Comparison of ENCODE assay signal across 15 mouse cellular contexts in the genomic region with DNA sequence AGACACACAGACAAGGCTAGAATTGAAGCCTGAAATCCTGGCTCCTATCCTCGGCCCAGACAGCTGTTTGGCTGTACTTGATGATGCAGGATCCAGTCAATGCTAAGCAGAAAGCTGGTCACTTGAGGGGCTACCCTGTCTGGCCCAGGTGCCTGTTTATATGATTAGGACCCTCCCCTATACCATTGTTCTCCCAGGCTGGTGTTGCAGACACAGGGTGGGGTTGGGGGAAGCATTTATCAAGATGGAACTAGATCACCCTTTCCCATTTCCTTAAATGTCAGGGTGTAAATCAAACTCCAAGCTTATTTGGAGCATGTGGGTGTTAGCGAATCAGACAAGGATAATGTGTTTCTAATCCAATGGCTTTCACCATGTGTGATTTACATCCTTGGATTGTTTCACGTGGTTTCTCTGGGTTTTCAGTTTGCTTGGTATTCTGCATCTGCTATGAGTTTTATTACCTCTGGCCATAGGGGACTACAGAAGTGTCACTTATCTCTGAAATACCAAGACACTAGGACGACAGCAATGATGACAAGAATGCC.
DNase-seq lines count a peak whose midpoint lies in the region; ATAC-seq and TF ChIP-seq lines count a peak whose summit lies in the region.
"Had no signal": no experiment of that assay in that cellular context is flagged by ENCODE, and none has a peak within 500 bp of the region (broad histone marks: within the 10 kb centered on the region; RNA-seq: fewer than 3 reads in every experiment).

No protein-coding gene starts in this region.

- TF ChIP-seq CTCF in midbrain, postnatal 0 days (IDR thresholded peaks at IDR 0.05), result no peak

- no peak overlapping the region for H3K4me2 ChIP-seq in forebrain, embryonic 14.5 days (ENCODE audit: low read length)
- H3K4me2 ChIP-seq in hindbrain, embryonic 16.5 days (ENCODE audit: low read length), result no peak overlapping the region
- H3K4me2 ChIP-seq in midbrain, postnatal 0 days (ENCODE audit: low read depth, low read length, poor library complexity, severe bottlenecking), result no peak overlapping the region
- H3K4me2 ChIP-seq: lung, embryonic 14.5 days; stomach, embryonic 15.5 days had no signal

- no peaks in the 10 kb centered on the region for H3K9me3 ChIP-seq in embryonic facial prominence, embryonic 10.5 days
- no peaks in the 10 kb centered on the region for H3K9me3 ChIP-seq in forebrain, embryonic 14.5 days (replicated peaks; ENCODE audit: control insufficient read depth, low read length)
- no peaks in the 10 kb centered on the region for H3K9me3 ChIP-seq in hindbrain, embryonic 16.5 days (ENCODE audit: control insufficient read depth, low read length)
- no peaks in the 10 kb centered on the region for H3K9me3 ChIP-seq in midbrain, postnatal 0 days (ENCODE audit: low read length)
- H3K9me3 ChIP-seq: heart, embryonic 10.5 days; stomach, embryonic 15.5 days had no signal

- ATAC-seq in forebrain, embryonic 14.5 days, result peak; percentile 14
- peak; percentile 27 for ATAC-seq in hindbrain, embryonic 16.5 days
- ATAC-seq in midbrain, postnatal 0 days (ENCODE audit: low FRiP score), result 0 out of 2 replicates have a peak, but pooled peaks have one; percentile 9

- no peak for DNase-seq in embryonic facial prominence, embryonic 10.5 days (ENCODE audit: low spot score)
- DNase-seq in forebrain, embryonic 14.5 days (ENCODE audit: low spot score), result no peak
- no peak for DNase-seq in midbrain, postnatal 0 days (ENCODE audit: low spot score)
- DNase-seq in cerebellum, adult 8-10 months, result no peak
- DNase-seq in ovary, postnatal 10 days (ENCODE audit: low spot score), result no peak
- DNase-seq in right cerebral cortex, postnatal 36 days (ENCODE audit: low spot score in 2 of 2), result no peak
- DNase-seq: cerebellum, postnatal 25 days; kidney, postnatal 25 days; liver; lung, embryonic 14.5 days; thymus, postnatal 36 days had no signal

- H3K4me1 ChIP-seq in embryonic facial prominence, embryonic 10.5 days, result peaks cover 25% of the 10 kb centered on the region
- H3K4me1 ChIP-seq in forebrain, embryonic 14.5 days (ENCODE audit: control insufficient read depth, insufficient read depth, low read length), result peaks cover 30% of the 10 kb centered on the region
- peaks cover 23% of the 10 kb centered on the region for H3K4me1 ChIP-seq in hindbrain, embryonic 16.5 days (ENCODE audit: control insufficient read depth, insufficient read depth, low read depth, low read length)
- peaks cover 12% of the 10 kb centered on the region for H3K4me1 ChIP-seq in midbrain, postnatal 0 days (ENCODE audit: insufficient read depth, low read length)
- H3K4me1 ChIP-seq: heart, embryonic 10.5 days; stomach, embryonic 15.5 days had no signal

- no peak overlapping the region for H3K4me3 ChIP-seq in embryonic facial prominence, embryonic 10.5 days
- H3K4me3 ChIP-seq in forebrain, embryonic 14.5 days (ENCODE audit: low read depth, low read length), result no peak overlapping the region
- no peak overlapping the region for H3K4me3 ChIP-seq in hindbrain, embryonic 16.5 days (ENCODE audit: low read length)
- H3K4me3 ChIP-seq in midbrain, postnatal 0 days (ENCODE audit: low read depth, low read length), result no peak overlapping the region
- H3K4me3 ChIP-seq: heart, embryonic 10.5 days; stomach, embryonic 15.5 days had no signal

- H3K27me3 ChIP-seq in embryonic facial prominence, embryonic 10.5 days (replicated peaks; ENCODE audit: low read depth, poor library complexity, severe bottlenecking), result 0 out of 2 replicates have a peak, but pooled peaks cover 6% of the 10 kb centered on the region
- no peaks in the 10 kb centered on the region for H3K27me3 ChIP-seq in forebrain, embryonic 14.5 days (replicated peaks; ENCODE audit: control insufficient read depth, insufficient read depth, low read length)
- H3K27me3 ChIP-seq in hindbrain, embryonic 16.5 days (replicated peaks; ENCODE audit: control insufficient read depth, insufficient read depth, low read length), result no peaks in the 10 kb centered on the region
- no peaks in the 10 kb centered on the region for H3K27me3 ChIP-seq in midbrain, postnatal 0 days (ENCODE audit: insufficient read depth, low read length)
- H3K27me3 ChIP-seq: CH12.LX; stomach, embryonic 15.5 days had no signal

- peak overlapping the region; percentile 48; the same call in 1 of the 2 replicates for H3K27ac ChIP-seq in embryonic facial prominence, embryonic 10.5 days (replicated peaks)
- peak overlapping the region; percentile 70 for H3K27ac ChIP-seq in forebrain, embryonic 14.5 days (ENCODE audit: low read depth, low read length)
- H3K27ac ChIP-seq in hindbrain, embryonic 16.5 days (ENCODE audit: low read depth, low read length), result peak overlapping the region; percentile 51
- H3K27ac ChIP-seq in midbrain, postnatal 0 days (ENCODE audit: low read depth, low read length), result peak overlapping the region; percentile 49
- H3K27ac ChIP-seq: heart, embryonic 10.5 days; stomach, embryonic 15.5 days had no signal

- H3K9ac ChIP-seq in forebrain, embryonic 14.5 days (ENCODE audit: low read length), result no peak overlapping the region
- H3K9ac ChIP-seq in hindbrain, embryonic 16.5 days (ENCODE audit: low read depth, low read length), result no peak overlapping the region
- H3K9ac ChIP-seq in midbrain, postnatal 0 days (replicated peaks; ENCODE audit: low read length, poor library complexity, severe bottlenecking), result no peak overlapping the region
- H3K9ac ChIP-seq: lung, embryonic 14.5 days; stomach, embryonic 15.5 days had no signal

- H3K36me3 ChIP-seq in embryonic facial prominence, embryonic 10.5 days (replicated peaks), result no peaks in the 10 kb centered on the region
- H3K36me3 ChIP-seq in forebrain, embryonic 14.5 days (ENCODE audit: control insufficient read depth, insufficient read depth, low read length), result no peaks in the 10 kb centered on the region
- no peaks in the 10 kb centered on the region for H3K36me3 ChIP-seq in hindbrain, embryonic 16.5 days (ENCODE audit: control insufficient read depth, insufficient read depth, low read length)
- no peaks in the 10 kb centered on the region for H3K36me3 ChIP-seq in midbrain, postnatal 0 days (ENCODE audit: insufficient read depth, low read length)
- H3K36me3 ChIP-seq: heart, embryonic 10.5 days; stomach, embryonic 15.5 days had no signal

- WGBS in embryonic facial prominence, embryonic 10.5 days, result 67% methylated on average over 4 of the region's 4 CpGs
- WGBS in forebrain, embryonic 14.5 days, result 42% methylated on average over 4 of the region's 4 CpGs
- 43% methylated on average over 4 of the region's 4 CpGs for WGBS in hindbrain, embryonic 16.5 days
- 33% methylated on average over 4 of the region's 4 CpGs for WGBS in midbrain, postnatal 0 days
